Mouse (Mus musculus) intestine, postnatal 0 days (tissue): ENCODE results near the gene Gm45337. TPM values are rescaled to one million over a fixed set of nuclear protein-coding genes. Genes with fewer than 3 reads are reported as not detected.

Experiments used
- ATAC-seq: fragments of 200-750 bp; cut with Nextera tagmentation; 2 replicates; pipeline ENCODE4 v1.8.0; 2017; ENCODE audit warnings: mild to moderate bottlenecking, moderate TSS enrichment, moderate library complexity
- H3K27ac ChIP-seq: fragments of 300-500 bp; sonication (generic); 2 replicates; pipeline ENCODE4 v1.5.1; 2014; ENCODE audit warnings: mild to moderate bottlenecking, low read depth, low read length, moderate library complexity
- H3K27me3 ChIP-seq: fragments of 300-500 bp; sonication (generic); replicated peaks from 2 replicates; pipeline ENCODE4 v1.6.1; 2014; ENCODE audit warnings: low read length, mixed read lengths; ENCODE audit not compliant: control insufficient read depth, insufficient read depth
- H3K36me3 ChIP-seq: fragments of 300-500 bp; sonication (generic); 2 replicates; pipeline ENCODE4 v1.6.1; 2014; ENCODE audit warnings: mild to moderate bottlenecking, moderate library complexity; ENCODE audit not compliant: control insufficient read depth, insufficient read depth
- H3K4me1 ChIP-seq: fragments of 300-500 bp; sonication (generic); replicated peaks from 2 replicates; pipeline ENCODE4 v1.6.1; 2014; ENCODE audit warnings: antibody characterized with exemption, low read length, mixed read lengths; ENCODE audit not compliant: control insufficient read depth, insufficient read depth
- H3K4me2 ChIP-seq: fragments of 300-500 bp; sonication (generic); replicated peaks from 2 replicates; pipeline ENCODE4 v1.6.1; 2014; ENCODE audit warnings: low read depth, mild to moderate bottlenecking, moderate library complexity
- H3K4me3 ChIP-seq: fragments of 300-500 bp; sonication (generic); 2 replicates; pipeline ENCODE4 v1.5.1; 2014; ENCODE audit warnings: low read depth, low read length
- H3K9ac ChIP-seq: fragments of 300-500 bp; sonication (generic); 2 replicates; pipeline ENCODE4 v1.6.1; 2014; ENCODE audit warnings: mild to moderate bottlenecking, low read depth, low read length
- H3K9me3 ChIP-seq: fragments of 300-500 bp; sonication (generic); 2 replicates; pipeline ENCODE4 v1.6.1; 2016; ENCODE audit warnings: mixed run types; ENCODE audit not compliant: control insufficient read depth
- CTCF ChIP-seq: sonication (generic); IDR thresholded peaks from 2 replicates; pipeline ENCODE4 v1.5.1; 2016; ENCODE audit warnings: low read depth, mild to moderate bottlenecking, control low read depth, antibody characterized with exemption, moderate library complexity
- WGBS: fragments of 180-500 bp; shearing (Covaris S2); extraction: QIAGEN DNeasy Blood & Tissue Kit; methylation state at CpG from one replicate; pipeline ENCODE4 v1.1.7; 2014; 5-methylcytosine and 5-hydroxymethylcytosine counted together
- polyA plus RNA-seq: library from polyadenylated mRNA; unstranded; fragments of >200 nt; fragmentation: Nextera tagmentation; extraction: Ambion mirVana; gene quantifications from 2 replicates; pipeline ENCODE4 v1.2.1, GENCODE M21; 2015

Gene Gm45337
- polyA plus RNA-seq, 1 experiment from 2014 or later = not detected

- Histone ChIP-seq H3K4me3 (peak overlapping the region; percentile 76), H3K9ac (peak overlapping the region; percentile 86; the same call in 1 of the 2 replicates), H3K9me3 (no peaks in the 10 kb centered on the region), H3K27ac (no peak overlapping the region), H3K27me3 (peaks cover 23% of the 10 kb centered on the region; the same call in 1 of the 2 replicates), H3K4me2 (peak overlapping the region; percentile 95), H3K36me3 (no peaks in the 10 kb centered on the region; the same call in 1 of the 2 replicates), H3K4me1 (0 out of 2 replicates have a peak, but pooled peaks cover 2% of the 10 kb centered on the region)
- no peak for TF ChIP-seq CTCF
- ATAC-seq = no peak
- 39% methylated on average over 6 of the region's 6 CpGs for WGBS
These were observed 50.6 kb downstream of the Gm45337 start for GRCm38 (mm10) chr7:142093696-142094240.

Other genes with a start within 250 kb of the Gm45337 start
- gene Tollip, start 226.1 kb downstream of the Gm45337 start, polyA plus RNA-seq = 48.6 and 49.1 TPM in 2 replicates
- 0.55 and 0.69 TPM in 2 replicates for gene Brsk2, start 194.9 kb downstream of the Gm45337 start, polyA plus RNA-seq
- gene Mob2, start 83.5 kb downstream of the Gm45337 start, polyA plus RNA-seq = 49.5 and 54.7 TPM in 2 replicates
- gene Dusp8, start 48.8 kb downstream of the Gm45337 start, polyA plus RNA-seq = 5.8 and 6.4 TPM in 2 replicates
- gene Gm45618, start 23.9 kb downstream of the Gm45337 start, polyA plus RNA-seq = not detected in 2 replicates
- gene Gm39115, start 8.6 kb downstream of the Gm45337 start, polyA plus RNA-seq = not detected in 2 replicates
- gene Gm29735, start 12.5 kb upstream of the Gm45337 start, polyA plus RNA-seq = not detected in 2 replicates
- gene Gm4553, start 21.1 kb upstream of the Gm45337 start, polyA plus RNA-seq = not detected in 2 replicates
- not detected in 2 replicates for gene Krtap5-2, start 31.4 kb upstream of the Gm45337 start, polyA plus RNA-seq
- gene Gm10153, start 45.8 kb upstream of the Gm45337 start, polyA plus RNA-seq = not detected in 2 replicates
- gene Krtap5-3, start 56.8 kb upstream of the Gm45337 start, polyA plus RNA-seq = not detected in 2 replicates
- not detected in 2 replicates for gene Gm7579, start 67.3 kb upstream of the Gm45337 start, polyA plus RNA-seq
- gene Krtap5-5, start 85.4 kb upstream of the Gm45337 start, polyA plus RNA-seq = not detected in 2 replicates
- not detected in 2 replicates for gene Gm40460, start 96.5 kb upstream of the Gm45337 start, polyA plus RNA-seq
- gene Gm2431, start 113.7 kb upstream of the Gm45337 start, polyA plus RNA-seq = not detected in 2 replicates
- gene Gm4559, start 129.8 kb upstream of the Gm45337 start, polyA plus RNA-seq = not detected in 2 replicates
- gene Krtap5-1, start 152.5 kb upstream of the Gm45337 start, polyA plus RNA-seq = not detected in 2 replicates
- not detected in 2 replicates for gene Krtap5-4, start 158.9 kb upstream of the Gm45337 start, polyA plus RNA-seq
- 1.5 and 1.6 TPM in 2 replicates for gene Ifitm10, start 229.1 kb upstream of the Gm45337 start, polyA plus RNA-seq
- not detected in 2 replicates for gene Gm49369, start 238.1 kb upstream of the Gm45337 start, polyA plus RNA-seq
- 479 and 496 TPM in 2 replicates for gene Ctsd, start 243.4 kb upstream of the Gm45337 start, polyA plus RNA-seq